Mouse (Mus musculus) ES-Bruce4 (cell line): Measurements from ENCODE around the gene Auts2.

Source experiments
- CTCF ChIP-seq: IDR thresholded peaks from one replicate; pipeline ENCODE4 v1.8.1; 2011; ENCODE audit warnings: low read depth, low read length
- EP300 ChIP-seq: IDR thresholded peaks from 2 replicates; pipeline ENCODE4 v1.6.1; 2011; ENCODE audit warnings: low read depth, low read length; ENCODE audit not compliant: insufficient read depth
- POLR2A ChIP-seq: IDR thresholded peaks from one replicate; pipeline ENCODE4 v1.8.1; 2011; ENCODE audit warnings: low read length; ENCODE audit not compliant: insufficient read depth

GRCm38 (mm10) chr5:132485994-132486393, 57.1 kb downstream of the Auts2 start:
- TF ChIP-seq CTCF, result no peak
- TF ChIP-seq POLR2A, result no peak
- TF ChIP-seq EP300, result no peak
